Mouse (Mus musculus): ENCODE measurements around the gene Camkk2.

DNA sequence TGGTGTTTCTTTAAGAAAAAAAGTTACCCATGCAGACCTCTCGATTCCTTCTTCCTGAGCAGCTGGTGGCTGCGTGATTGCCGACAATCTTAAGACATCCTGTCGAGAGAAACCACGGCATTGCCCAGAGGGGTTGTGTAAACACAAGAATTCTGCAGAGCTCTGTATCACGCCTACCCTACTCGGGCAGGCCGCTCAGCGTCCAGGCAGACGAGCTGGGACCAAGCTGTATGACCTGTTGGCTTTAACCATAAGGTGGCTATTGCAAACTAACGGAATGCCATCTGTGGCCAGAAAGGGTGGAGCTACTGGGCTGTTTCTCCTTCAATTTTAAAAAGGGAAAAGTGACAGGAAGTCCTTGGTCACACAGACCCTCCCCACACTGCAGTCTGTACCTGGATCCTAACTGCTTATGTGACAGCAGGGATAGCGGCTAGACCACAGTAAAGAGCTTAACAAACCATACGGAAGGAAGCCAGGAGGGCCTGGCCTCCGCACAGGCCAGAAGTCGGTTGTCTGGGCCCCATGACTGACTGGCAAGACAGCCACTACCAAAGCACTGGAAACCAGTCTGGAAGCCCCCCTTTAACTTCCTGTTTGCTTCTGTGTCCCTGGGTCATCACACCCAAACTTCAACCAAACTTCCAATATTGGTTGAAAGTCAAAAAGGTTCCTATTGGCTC lies 47.1 kb downstream of the Camkk2 start:
- TF ChIP-seq CTCF (IDR thresholded peaks at IDR 0.05): no peak
- TF ChIP-seq EP300 (IDR thresholded peaks at IDR 0.05): no peak
